Mouse (Mus musculus) ES-E14 (cell line): ENCODE measurements at regions not wholly inside any gene's neighbourhood (a gene's known extent, or its start where the extent isn't known, plus 50 kb on each side); places are given as distances from the start of the nearest gene placed in this dataset.

Source experiments
- DNase-seq: peaks from one replicate; pipeline ENCODE4 v3.0.0-alpha.2; 2013; ENCODE audit warnings: low read depth, low spot score
- H3K27ac ChIP-seq: 2 replicates; pipeline ENCODE4 v1.5.1; 2012; ENCODE audit warnings: low read depth, mild to moderate bottlenecking, low read length, moderate library complexity, mixed read lengths; ENCODE audit not compliant: poor library complexity, insufficient read depth, severe bottlenecking
- H3K36me3 ChIP-seq: 2 replicates; pipeline ENCODE4 v1.6.1; 2012; ENCODE audit warnings: mild to moderate bottlenecking, low read length, moderate library complexity, mixed read lengths; ENCODE audit not compliant: control insufficient read depth, poor library complexity, insufficient read depth, severe bottlenecking
- H3K4me1 ChIP-seq, 2 experiments: fragments of 150-350 bp in 1 of 2; sonication (generic) in 1 of 2; 2 replicates each; pipeline ENCODE4 v1.6.1; 2012; ENCODE audit warnings: low read length in 2 of 2, mild to moderate bottlenecking in 1 of 2, mixed read lengths in 1 of 2; ENCODE audit not compliant: control insufficient read depth in 2 of 2, insufficient read depth in 2 of 2, poor library complexity in 1 of 2
- H3K4me3 ChIP-seq, 2 experiments: fragments of 150-350 bp in 1 of 2; sonication (generic) in 1 of 2; 2 replicates each; pipeline ENCODE4 v1.5.1; 2012; ENCODE audit warnings: low read length in 2 of 2, low read depth in 1 of 2, mild to moderate bottlenecking in 1 of 2, mixed read lengths in 1 of 2; ENCODE audit not compliant: insufficient read depth in 1 of 2, poor library complexity in 1 of 2, severe bottlenecking in 1 of 2
- H3K9ac ChIP-seq: 2 replicates; pipeline ENCODE4 v1.6.1; 2012; ENCODE audit warnings: low read depth, mild to moderate bottlenecking, low read length, mixed read lengths; ENCODE audit not compliant: poor library complexity, insufficient read depth, severe bottlenecking
- H3K9me3 ChIP-seq: fragments of 150-350 bp; sonication (generic); 2 replicates; pipeline ENCODE4 v1.6.1; 2012; ENCODE audit warnings: low read depth, mild to moderate bottlenecking, low read length; ENCODE audit not compliant: control insufficient read depth, insufficient read depth
- CHD2 ChIP-seq: IDR thresholded peaks from 2 replicates; pipeline ENCODE4 v1.6.1; 2014; ENCODE audit warnings: mild to moderate bottlenecking, low read depth, low read length, inconsistent platforms
- HCFC1 ChIP-seq: IDR thresholded peaks from 2 replicates; pipeline ENCODE4 v1.6.1; 2012; ENCODE audit warnings: low read length, inconsistent platforms, borderline replicate concordance; ENCODE audit not compliant: insufficient read depth
- MAFK ChIP-seq: IDR thresholded peaks from 2 replicates; pipeline ENCODE4 v1.6.1; 2014; ENCODE audit warnings: mild to moderate bottlenecking, low read depth, low read length, inconsistent platforms; ENCODE audit not compliant: insufficient read depth
- ZC3H11A ChIP-seq: IDR thresholded peaks from 2 replicates; pipeline ENCODE4 v1.6.1; 2012; ENCODE audit warnings: low read depth, mild to moderate bottlenecking, inconsistent platforms, low read length, borderline replicate concordance
- ZNF384 ChIP-seq: IDR thresholded peaks from 2 replicates; pipeline ENCODE4 v1.6.1; 2012; ENCODE audit warnings: low read depth, low read length, inconsistent platforms
- in situ Hi-C, 2 experiments: fragments of 600-800 bp; cut with MboI; formaldehyde crosslinking; loops; one replicate each; pipeline ENCODE4 v1.15.1; 2025; ENCODE audit warnings: low sequenced_read_pairs in 2 of 2, inconsistent platforms in 1 of 2; ENCODE audit not compliant: unreplicated experiment in 2 of 2

DNA sequence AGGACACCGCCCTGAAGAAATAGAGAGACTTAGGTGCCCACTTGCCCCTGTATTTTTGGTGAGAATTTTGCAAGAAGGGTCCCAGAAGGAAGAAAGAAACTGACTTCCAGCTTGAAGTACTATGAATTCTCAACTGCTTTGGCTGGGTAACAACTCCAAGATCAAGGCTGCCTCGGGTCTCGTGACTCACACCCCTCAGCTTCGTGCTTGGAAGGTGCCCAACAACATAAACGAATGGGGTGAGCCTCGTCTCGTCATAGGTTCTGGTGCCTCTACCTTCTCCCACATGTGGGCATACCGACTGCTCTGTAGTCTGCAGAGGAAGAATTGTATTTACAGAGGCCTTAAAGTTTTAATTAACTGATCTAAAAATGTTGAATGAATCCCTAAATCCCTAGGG, 81.6 kb upstream of the Bach2 start:
- DNase-seq, result no peak
- TF ChIP-seq ZC3H11A (no peak), CHD2 (no peak), ZNF384 (no peak), HCFC1 (no peak), MAFK (no peak)
- in situ Hi-C loops, result no loop called here

GRCm38 (mm10) chr4:32158451-32158850, 80.2 kb upstream of the Bach2 start:
- Histone ChIP-seq H3K4me1 (peaks cover 0 to 9% of the 10 kb centered on the region in 2 experiments; a peak in 2 of 4 replicates), H3K9ac (no peak overlapping the region), H3K4me3 (no peak overlapping the region), H3K27ac (no peak overlapping the region), H3K36me3 (no peaks in the 10 kb centered on the region), H3K9me3 (no peaks in the 10 kb centered on the region)
- no peak for DNase-seq
- TF ChIP-seq MAFK (no peak), ZNF384 (no peak), CHD2 (no peak), ZC3H11A (no peak), HCFC1 (no peak)
- in situ Hi-C loops, result no loop called here

More for the DNA sequence above, 81.6 kb upstream of the Bach2 start:
- Histone ChIP-seq H3K9me3 (no peaks in the 10 kb centered on the region), H3K9ac (no peak overlapping the region), H3K36me3 (no peaks in the 10 kb centered on the region), H3K4me1 (peaks cover 0 to 9% of the 10 kb centered on the region in 2 experiments; a peak in 2 of 4 replicates), H3K27ac (no peak overlapping the region), H3K4me3 (no peak overlapping the region)

DNA sequence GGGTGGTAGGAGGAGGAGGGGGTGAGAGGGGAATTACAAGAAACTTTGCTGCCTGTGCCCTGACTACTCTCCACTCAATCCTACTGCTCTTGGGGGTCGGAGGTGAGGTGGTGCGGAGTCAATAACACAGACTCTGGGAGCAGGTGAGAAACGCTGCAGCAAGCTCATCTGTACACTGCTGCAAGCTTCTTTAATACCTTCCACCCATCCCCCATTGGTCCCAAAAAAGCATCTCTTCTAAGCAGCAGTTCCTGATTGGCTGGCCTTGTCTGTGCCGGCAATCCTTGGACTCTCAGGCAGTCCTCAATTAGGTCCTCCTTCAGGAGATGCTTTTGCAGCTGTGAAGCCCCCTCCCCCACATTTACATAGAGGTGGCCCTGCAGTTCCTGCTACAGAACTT, 79.7 kb upstream of the Bach2 start:
- Histone ChIP-seq H3K36me3 (no peaks in the 10 kb centered on the region), H3K27ac (no peak overlapping the region), H3K9ac (no peak overlapping the region), H3K4me3 (no peak overlapping the region), H3K4me1 (peaks cover 0 to 9% of the 10 kb centered on the region in 2 experiments; a peak in 2 of 4 replicates), H3K9me3 (no peaks in the 10 kb centered on the region)
- in situ Hi-C loops, result no loop called here
- TF ChIP-seq HCFC1 (no peak), CHD2 (no peak), ZC3H11A (no peak), ZNF384 (no peak), MAFK (no peak)
- DNase-seq, result no peak

- in situ Hi-C loops, result no loop called here
- TF ChIP-seq CHD2, result no peak
- no peak for TF ChIP-seq MAFK
- no peak for TF ChIP-seq ZC3H11A
- TF ChIP-seq ZNF384, result no peak
- TF ChIP-seq HCFC1, result no peak
- no peak overlapping the region for H3K9ac ChIP-seq
- no peak for DNase-seq
- no peaks in the 10 kb centered on the region for H3K9me3 ChIP-seq
- H3K27ac ChIP-seq, result no peak overlapping the region
- H3K4me3 ChIP-seq, result no peak overlapping the region
- no peaks in the 10 kb centered on the region for H3K36me3 ChIP-seq
- H3K4me1 ChIP-seq, result peaks cover 0 to 9% of the 10 kb centered on the region in 2 experiments; a peak in 2 of 4 replicates
Observed at GRCm38 (mm10) chr4:32160815-32161214, 77.8 kb upstream of the Bach2 start.
